Mouse (Mus musculus) layer of hippocampus, postnatal 25 days (tissue): Measurements from ENCODE around the gene Skiv2l. TPM values are rescaled to one million over a fixed set of nuclear protein-coding genes. Genes with fewer than 3 reads are reported as not detected.
A peak's percentile ranks its signal among the peaks of the same experiment; 100 is the strongest.
"Not testable (repeated sequence)": the region's sequence is repeated elsewhere in the genome, so short reads cannot be mapped to it uniquely, and the experiment has no call there.

Experiments
- DNase-seq, 2 experiments: peaks; one replicate each; pipeline ENCODE4 v3.0.0; 2022; ENCODE audit warnings: mixed read lengths in 2 of 2, low spot score in 1 of 2; ENCODE audit errors: extremely low spot score in 1 of 2
- total RNA-seq, 2 experiments: library from RNA; stranded (reverse); gene quantifications; 2 replicates each; pipeline ENCODE4 v1.2.3; 2021

Skiv2l gene
- total RNA-seq, 2 experiments from 2014 or later: 64.7 to 72.4 TPM

DNA sequence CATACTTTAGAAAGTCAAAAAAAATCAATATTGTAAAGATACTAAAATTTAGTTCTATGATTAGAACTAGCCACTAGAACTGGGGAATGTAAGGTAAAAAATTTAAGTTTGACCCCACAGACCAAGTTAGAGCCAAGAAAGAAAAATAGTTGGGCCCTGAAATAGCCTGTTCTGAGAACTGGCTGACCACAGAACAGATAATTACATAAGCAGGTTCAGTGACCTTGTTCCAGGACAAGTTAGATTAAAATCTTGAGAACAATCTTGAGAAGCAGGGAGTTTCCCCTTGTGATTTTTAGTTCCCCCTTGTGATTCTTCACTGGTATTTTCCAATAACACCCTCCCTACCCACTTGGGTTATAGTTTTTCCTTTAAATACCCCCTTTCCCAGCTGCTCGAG, 19.2 kb downstream of the Skiv2l start:
- DNase-seq: not testable (repeated sequence)

DNA sequence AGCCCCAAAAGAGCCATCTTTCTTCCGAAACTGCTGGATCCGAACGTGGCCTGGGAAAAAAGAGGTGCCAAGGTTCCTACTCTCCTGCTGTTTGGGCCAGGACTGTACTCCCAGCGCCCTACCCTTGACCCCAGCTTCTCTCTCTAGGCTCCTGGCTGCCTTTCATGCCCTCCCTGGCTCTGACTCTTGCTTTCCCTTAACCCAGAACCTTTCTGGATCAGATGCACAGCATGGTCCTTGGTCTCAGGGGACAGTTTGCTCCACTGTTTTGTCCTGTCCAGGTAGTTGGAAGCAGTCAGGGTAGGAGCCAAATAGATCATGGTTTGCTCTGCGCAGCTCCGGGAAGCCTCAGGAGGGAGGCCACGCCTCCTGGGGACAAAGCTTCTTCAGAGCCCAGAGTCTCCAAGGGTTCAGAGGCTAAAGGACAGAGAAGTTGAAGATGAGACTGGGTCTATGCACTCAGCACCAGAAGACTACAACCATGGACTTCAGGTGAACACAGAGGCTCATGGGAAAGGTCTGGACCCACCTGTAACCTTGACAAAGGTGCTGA, 35.1 kb downstream of the Skiv2l start:
- DNase-seq: no peak

DNA sequence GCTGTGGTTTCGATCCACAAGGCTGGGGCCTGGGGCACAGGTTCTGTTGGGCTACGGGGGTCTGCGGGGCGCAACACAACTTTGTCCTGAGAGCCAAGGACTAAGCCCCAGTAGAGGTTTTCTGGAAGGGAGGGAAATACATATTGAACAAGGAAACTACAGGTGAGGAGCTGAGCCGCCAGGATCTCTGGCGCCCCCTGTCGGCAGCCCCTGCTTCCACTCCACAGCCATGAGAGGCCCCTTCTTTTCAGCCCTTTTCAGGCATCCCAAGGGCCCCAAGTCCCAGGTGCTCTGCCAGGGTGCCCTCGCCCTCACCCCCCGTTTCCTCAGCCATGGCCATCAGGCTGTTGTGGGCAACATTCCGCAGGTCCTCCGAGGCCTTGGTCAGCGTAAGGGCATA, 36.3 kb downstream of the Skiv2l start:
- DNase-seq: peak; percentile 38 to 64

DNA sequence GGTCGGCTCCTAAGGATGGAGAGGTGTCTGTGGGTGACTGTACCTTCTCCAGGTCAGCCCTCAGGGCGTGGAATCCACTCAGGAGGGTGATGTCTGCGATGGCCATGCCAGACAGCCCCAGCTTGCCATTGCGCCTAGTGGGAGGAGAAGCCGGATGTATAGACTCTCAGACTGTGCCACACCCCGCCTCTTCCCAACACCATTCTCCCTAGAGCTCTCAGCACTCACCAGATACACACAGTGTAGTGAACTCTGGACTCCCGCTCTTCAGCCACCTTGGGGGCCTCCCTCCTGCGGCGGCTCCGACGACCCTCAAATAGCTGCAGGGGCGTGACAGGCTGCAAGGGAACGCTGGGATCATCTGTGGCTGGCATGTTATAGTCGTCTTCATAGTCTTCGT, 38.7 kb downstream of the Skiv2l start:
- no peak for DNase-seq

DNA sequence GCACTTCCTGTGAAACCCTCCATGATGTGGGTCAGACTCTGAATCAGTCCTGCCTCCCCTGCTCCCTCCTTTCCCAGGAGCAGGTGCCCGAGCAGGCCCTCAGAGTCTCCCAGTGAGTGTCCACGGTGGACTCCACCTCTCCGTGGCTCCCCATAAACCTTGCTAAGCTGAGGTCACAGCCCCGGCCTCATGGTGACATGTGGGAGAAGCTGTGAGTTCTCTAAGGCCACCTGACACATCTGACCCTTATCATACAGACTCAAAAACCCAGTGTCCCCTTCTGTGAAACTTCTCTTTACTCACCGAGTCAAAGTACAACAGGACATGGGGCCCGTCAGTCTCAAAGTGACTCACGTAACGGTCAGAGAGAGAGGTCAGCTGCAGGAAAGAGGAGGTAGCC, 39.2 kb downstream of the Skiv2l start:
- DNase-seq: not testable (repeated sequence)

DNA sequence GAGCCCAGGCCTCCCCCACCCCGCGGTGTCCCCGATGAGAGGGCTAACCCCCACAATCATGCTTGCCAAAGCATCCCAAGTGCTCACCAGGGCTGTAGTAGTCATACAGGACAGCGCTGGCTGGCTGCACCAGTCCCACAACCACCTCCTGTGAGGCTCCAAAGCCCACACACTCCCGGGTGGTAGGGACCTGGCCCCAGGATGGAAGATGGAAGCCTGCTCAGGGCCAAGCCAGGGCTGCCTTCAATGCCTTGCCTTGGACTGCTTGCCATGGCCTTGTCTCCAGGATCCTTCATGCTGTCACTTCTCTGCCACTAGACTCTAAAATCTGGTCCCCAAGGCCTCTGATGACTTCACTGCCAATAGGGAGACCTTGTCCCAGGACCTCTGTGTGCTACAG, 39.6 kb downstream of the Skiv2l start:
- not testable (repeated sequence) for DNase-seq

DNA sequence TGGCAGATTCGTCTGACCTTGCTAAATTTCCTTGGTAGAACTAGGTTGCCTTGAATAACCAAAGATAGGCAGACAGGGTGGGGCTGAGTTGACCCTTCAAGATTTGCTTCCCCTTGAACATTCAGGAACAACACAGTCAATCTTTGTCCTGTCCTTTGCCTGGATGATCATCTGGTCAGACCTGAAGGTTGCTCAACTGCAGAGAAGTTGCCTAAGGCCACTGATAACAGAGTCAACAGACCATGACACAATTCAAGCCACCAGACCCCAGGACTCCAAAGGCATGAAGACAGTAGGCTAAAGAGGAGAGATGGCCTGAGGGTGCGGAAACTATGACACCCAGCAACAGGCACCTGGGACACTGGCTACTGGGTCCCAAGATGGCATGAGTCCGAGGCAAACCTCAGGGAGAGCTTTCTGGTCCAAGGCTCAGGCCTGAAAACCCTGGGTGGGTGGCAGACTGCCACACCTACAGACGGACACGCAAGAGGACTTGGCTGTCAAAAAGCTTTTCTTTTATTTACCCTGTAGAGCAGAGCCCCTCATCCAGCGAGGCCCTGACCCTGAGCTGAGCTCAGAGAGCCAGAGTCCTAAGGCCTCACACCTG, 41.3 kb downstream of the Skiv2l start:
- DNase-seq: no peak

DNA sequence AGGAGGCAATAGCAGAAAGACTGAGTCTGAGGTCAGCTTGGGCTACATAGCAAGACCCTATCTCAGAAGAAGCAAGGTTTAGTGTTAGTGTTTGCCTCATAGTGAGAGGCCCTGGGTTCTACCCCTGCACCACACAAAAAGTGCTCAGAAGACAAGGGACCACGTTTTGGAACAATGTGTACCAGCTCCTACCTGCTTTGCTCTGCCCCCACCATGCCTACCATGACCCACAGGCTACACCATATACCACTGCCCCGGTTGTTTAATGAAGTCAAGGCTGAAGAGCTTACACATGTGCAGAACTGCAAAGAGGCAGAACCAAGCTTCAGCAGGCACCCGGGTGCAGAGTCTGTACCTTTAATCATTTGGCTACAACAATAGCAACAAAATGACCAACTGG, 42.8 kb downstream of the Skiv2l start:
- no peak for DNase-seq

DNA sequence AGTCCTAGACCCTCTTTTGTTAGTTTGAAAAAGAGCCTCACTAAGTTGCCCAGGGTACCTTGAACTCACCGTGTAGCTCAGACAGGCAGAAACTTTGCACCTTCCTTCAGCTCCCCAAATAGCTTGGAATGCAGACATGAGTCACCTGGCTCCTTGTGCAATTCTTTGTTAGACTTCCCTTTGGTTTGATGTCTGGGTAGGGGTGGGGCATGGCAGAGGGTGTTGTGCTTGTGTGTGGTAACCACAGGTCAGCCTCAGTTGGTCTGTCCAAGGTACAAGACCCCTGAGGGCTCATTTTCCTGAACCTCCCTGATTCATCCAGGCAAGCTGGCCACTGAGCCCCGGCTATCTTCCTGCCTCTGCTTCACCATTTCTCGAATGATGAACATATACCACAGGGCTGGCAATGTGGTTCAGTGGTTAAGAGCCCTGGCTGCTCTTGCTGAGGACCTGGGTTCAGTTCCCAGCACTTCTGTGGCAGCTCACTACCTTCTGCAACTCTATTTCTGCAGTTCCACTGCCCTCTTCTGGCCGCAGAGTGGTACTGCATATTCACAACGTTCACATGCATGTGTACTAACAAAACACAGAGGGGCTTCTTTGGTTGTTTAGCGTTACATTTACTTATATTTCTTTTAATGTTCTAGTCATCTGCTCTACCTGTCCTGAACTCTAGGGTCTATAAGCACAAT, 45.0 kb downstream of the Skiv2l start:
- no peak for DNase-seq

DNA sequence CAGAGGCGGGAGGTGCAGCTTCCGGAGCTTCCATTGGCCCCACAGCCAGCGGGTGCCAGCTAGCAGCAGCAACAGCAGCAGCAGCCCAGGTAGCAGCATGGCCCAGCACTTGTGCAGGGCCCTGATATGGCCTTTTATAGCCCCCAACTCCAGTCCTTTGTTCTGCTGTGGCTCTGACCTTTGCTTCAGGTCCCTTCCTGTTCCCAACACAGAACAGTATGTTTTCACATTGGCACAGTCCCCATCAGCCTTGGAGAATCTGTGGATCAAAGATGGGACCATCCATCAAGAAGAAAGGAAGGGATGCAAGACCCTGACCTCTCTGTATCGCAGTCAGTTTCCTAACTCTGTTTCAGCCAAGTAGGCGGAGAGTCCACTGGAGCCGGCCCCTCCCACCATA, 45.7 kb downstream of the Skiv2l start, which contains the start of gene Cyp21a1:
Cyp21a1 (minus strand) TSS at position 261 of the 400 bp plus-strand sequence.
- DNase-seq: not testable (repeated sequence)

DNA sequence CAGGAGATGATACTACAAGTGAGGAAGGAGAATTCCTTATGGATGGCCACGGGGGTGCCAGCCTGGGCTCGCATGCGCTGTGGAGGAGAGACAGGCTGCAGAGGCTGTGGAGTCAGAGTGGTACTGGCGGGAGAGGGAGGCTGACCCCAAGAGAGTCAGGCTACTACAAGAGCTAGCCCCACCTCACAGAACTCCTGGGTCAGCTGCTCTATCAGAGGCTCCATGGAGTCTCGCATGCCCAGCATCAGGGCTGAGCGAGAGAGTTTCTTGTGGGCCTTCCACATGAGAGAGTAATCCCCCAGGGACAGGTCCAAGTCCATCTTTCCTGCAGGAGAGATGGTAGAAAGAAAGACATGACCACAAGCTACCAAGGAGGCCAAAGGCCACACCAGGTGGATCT, 46.6 kb downstream of the Skiv2l start:
- DNase-seq: not testable (repeated sequence)

DNA sequence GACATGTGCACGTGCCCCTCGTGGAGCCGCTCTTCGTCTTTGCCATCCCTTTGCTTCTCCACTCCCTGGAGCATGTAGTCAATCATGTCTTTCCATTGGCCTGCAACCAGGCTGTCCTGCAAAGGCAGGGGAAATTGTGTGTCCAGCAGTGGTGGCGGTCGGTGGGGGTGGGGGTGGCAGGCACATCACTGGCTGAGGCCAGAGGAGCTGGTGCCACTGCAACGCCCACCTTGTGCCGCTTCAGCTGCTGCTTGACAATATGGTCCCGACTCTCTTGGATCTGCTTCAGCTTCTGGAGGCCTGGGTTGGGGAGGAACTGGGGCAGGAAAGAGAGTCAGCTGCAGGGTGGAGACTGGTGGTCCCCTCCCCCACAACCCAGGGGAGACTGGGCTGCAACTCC, 47.3 kb downstream of the Skiv2l start:
- DNase-seq: not testable (repeated sequence)

DNA sequence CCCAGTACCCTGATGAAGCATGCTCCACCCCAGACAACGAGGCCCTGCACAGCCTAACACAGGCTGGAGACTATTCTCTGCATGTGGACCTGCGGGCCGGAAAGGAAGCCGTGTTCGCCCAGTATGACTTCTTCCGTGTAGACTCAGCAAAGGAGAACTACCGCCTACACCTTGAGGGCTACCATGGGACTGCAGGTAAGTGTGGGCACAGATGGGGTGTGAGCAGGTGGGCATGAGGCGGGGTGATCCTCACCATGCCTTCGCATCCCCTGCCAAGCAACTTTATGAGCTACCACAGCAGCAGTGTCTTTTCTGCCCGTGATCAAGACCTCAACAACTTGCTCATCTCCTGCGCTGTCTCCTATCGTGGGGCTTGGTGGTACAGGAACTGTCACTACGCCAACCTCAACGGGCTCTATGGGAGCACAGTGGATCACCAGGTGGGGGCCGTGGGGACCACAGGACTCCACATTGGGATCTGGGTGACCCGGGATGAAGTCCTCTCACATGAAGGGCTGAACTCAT, 49.2 kb downstream of the Skiv2l start:
- DNase-seq: not testable (repeated sequence)

DNA sequence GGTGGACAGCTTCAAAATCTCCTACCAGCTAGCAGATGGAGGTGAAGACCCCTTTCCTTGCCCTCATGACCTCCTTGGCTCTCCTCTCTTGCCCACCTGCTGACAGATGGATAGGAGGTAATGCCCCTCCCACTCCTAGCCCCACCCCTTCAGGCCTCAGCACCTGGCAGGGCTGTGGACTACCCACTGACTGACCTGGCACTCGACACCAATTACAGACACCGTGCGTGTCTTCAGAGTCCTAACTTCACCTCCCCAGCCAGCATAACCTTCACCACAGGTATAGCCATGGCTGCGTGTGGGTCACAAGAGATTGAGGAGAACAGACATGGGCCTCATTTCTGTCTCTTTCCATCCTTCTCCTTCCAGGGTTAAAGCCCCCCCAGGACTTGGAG, 50.5 kb downstream of the Skiv2l start:
- DNase-seq: no peak

DNA sequence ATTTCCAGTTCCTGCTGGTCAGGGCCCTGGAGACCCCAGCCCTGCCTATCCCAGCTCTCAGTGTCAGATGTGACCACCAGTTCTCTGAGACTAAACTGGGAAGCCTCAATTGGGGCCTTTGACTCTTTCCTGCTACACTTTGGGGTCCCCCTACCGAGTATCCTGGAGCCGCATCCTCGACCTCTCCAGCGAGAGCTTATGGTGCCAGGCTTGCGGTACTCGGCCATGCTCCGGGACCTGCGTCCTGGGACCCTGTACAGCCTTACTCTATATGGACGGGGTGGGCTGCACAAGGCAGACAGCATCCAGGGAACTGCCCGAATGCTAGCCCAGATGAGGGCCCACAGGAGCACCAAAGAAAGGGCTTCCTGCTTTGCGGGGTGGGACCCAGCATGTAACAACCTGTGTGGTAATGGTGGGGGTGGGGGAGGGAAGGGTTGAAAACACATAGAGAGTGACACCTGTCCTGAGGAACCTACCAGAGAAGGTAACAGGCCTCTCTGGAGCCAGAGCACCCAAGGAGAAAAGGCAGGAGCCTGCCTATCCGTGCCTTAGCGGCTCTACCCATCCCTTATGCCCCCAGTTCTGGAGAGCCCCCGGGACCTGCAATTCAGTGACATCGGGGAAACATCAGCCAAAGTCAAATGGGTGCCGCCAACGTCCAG, 51.0 kb downstream of the Skiv2l start:
- no peak for DNase-seq

DNA sequence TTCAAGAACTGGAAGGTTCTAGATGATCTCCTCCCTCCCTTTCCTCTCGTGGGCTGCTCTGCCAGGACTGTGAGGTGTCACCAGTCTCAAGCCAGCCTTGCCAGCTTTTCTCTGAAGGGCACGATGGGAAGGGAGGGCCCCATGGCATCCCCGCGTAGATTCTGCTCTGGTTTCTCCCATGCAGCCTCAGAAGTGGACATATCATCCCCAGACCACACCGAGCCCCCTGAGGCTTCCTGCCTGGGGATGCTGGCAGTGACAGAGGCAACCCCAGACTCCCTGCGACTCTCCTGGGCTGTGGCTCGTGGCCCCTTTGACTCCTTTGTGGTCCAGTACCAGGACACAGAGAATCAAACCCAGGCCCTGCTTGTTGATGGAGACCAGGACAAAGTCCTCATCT, 51.9 kb downstream of the Skiv2l start:
- not testable (repeated sequence) for DNase-seq

DNA sequence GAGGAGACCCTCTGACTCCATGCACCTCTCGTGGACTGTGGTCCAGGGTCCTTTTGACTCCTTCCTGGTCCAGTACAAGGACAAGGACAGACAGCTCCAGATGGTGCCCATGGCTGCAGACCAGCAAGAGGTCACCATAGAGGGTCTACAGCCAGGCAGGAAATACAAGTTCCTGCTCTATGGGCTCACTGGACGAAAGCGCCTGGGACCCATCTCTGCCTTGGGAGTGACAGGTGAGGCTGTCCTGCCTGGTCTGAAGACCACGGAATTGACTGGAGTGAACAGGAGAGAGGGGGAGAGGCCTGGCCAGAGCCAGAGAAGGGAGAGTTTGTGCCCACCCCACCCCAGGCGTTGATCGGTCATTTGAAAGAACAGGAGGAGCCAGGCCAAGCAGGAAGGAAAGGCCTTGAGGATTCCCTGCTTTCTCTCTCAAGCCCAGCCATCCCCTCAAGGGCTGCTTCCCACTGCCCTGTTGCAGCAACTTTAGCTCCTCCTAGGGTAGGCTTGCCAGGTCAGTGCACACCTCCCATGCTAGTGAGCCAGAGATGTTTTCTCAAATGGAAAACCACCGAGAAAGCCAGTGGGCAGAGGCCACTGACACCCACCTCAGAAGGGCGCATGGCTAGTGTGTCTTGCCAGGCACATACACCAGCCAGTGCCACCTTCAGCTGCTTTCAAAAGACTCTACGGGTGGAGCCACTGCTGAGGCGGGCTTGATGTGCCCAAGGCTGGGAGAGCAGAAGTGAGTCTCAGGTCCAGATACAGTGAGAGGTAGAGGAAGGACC, 52.6 kb downstream of the Skiv2l start:
- DNase-seq: not testable (repeated sequence)

DNA sequence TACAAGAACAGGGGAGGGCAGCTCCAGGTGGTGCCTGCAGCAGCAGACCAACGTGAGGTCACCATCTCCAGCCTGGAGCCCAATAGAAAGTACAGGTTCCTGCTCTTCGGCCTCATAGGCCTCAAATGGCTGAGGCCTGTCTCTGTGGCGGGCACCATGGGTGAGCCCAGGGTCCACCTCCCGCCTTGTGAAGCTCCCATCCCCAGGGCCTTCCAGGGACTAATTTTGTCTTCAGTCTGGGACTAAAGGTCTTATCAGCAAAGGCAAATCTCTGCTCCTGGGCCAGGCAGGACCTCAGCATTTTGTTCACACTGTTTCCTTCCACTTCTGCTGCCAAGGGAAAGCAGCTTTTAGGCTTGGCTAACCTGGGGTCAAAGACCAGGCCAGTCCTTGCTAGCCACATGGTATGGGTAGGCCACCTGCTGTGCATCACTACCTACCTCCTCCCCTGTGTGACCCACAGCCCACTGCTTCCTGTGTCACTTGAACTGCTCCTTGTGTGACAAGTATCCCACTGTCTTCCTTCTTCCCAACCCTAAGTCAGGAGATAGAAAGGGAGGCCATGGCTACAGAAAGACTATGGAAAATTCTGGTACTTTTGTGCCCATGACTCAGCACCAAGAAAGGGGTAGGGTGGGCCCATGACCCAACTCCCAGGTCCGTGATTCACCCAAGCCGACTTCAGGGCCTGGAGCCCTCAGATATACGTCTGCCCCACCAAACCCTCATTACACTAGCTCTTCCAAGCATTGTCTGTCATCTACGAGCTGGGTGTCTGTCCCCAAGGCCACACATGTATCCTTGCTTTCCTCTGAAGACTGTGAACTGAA, 53.5 kb downstream of the Skiv2l start:
- DNase-seq: no peak

DNA sequence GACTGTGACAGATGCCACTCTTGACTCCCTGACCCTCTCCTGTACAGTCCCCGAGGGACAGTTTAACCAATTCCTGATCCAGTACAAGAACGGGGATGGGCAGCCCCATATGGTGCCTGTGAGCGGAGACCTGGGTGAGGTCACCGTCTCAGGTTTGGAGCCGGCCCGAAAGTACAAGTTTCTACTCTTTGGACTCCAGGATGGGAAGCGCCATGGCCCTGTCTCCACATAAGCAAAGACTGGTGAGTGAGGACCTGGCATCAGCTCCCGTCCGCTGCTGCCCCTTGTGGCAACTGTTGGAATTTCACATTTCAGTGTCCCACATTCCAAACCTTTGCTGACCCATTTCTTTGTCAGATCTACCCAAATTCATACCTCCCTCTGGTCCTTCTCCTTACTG, 54.4 kb downstream of the Skiv2l start:
- peak; percentile 44 to 74 for DNase-seq
